Mouse (Mus musculus) mature B cell (primary cell): ENCODE results near the gene Sppl2b.

Source experiments
- in situ Hi-C: fragments of 300-500 bp; cut with MboI; formaldehyde crosslinking; loops from 2 replicates; pipeline ENCODE4 v1.14.3; 2019

The Sppl2b gene

GRCm38 (mm10) chr10:80917779-80918434 lies 62.8 kb downstream of the Sppl2b start, which contains the start of gene Lmnb2:
Lmnb2 (minus strand) TSS chr10:80918245.
- in situ Hi-C loops, result no loop called here
